Mouse (Mus musculus): Measurements from ENCODE around the gene Zp2. TPM values are rescaled to one million over a fixed set of nuclear protein-coding genes. Genes with fewer than 3 reads are reported as not detected.

Gene Zp2
- polyA plus RNA-seq, 1 experiment from 2014 or later: not detected

DNA sequence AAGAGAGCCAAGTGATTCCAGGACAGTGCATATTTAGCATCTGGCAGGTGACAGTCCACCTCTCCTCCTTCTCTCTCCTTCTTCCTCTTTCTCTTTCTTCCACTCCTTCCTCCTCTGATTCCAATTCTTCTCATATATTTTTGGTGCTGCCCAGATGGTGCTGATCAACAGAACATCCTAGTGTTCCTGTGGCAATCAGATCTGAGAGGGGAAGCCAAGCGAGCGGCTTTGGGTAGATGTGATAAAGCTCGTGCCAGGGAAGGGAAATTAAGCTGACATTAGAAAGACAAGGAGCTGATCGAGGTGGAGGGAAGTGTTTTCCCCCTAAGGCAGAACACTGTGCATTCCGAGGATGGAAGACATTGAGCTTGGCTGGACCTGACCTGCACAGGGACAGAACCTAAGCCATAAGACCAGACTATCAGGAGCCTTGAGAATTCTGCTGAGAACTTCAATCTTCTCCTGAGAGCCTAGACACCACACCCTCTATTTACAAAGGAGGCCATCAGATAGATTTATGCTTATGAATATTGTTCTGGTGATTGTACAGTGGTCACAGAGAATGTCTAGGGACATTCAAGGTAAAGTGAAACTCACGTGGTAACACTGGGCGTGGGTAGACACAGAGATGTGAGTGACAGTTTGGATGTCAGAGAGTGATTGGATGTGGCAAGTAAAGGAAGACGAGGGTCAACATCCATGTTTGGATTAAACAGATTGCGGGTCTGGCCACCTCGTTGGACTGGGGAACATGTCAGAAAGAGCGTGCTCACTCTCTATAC lies 29.8 kb upstream of the Zp2 start:
- Histone ChIP-seq H3K36me3 (no peaks in the 10 kb centered on the region), H3K4me3 (no peak overlapping the region), H3K27ac (no peak overlapping the region), H3K9me3 (no peaks in the 10 kb centered on the region), H3K27me3 (no peaks in the 10 kb centered on the region), H3K4me2 (no peak overlapping the region), H3K9ac (no peak overlapping the region), H3K4me1 (0 out of 2 replicates have a peak, but pooled peaks cover 4% of the 10 kb centered on the region)
- 68% methylated on average over 11 of the region's 11 CpGs for WGBS
- ATAC-seq (ENCODE audit: borderline replicate concordance, extremely low read depth, low FRiP score, low TSS enrichment): no peak

DNA sequence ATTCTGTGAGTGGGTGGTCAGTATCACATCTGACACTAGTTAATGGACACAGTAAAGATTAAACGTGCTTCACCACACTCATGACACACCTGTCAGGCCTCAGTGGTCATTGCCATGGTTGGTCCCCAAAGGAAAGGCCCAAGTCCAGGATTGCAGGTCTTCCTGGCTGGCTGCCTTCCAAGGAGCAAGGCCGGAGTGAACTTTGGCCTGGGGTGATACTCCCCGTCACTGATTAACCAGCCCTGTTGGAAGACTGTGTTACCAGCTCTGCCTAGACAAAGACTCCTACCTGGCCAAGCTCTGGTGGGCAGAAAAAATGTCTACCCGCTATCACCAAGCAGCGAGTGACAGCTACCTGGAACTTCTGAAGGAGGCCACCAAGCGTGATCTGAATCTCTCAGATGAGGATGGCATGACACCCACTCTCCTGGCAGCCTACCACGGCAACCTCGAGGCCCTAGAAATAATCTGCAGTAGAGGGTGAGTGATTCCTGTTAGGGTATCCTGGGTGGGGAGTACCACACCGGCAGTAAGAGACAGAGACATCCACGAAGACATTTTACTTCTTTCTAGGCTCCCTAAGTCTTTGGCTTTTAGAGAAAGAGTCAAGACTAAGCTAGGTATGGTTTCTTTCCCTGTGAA lies 28.6 kb upstream of the Zp2 start, which contains the start of gene Anks4b:
TSS of gene Anks4b (plus strand) at position 256 of the 642 bp plus-strand sequence.
- Histone ChIP-seq H3K4me2 (no peak within 1 kb of the TSS), H3K27ac (no peak within 1 kb of the TSS), H3K9me3 (no peaks in the 10 kb centered on the region), H3K9ac (no peak within 1 kb of the TSS), H3K4me1 (0 out of 2 replicates have a peak, but pooled peaks cover under 1% of the 10 kb centered on the region), H3K4me3 (no peak within 1 kb of the TSS), H3K27me3 (no peaks in the 10 kb centered on the region), H3K36me3 (no peaks in the 10 kb centered on the region)
- ATAC-seq (ENCODE audit: borderline replicate concordance, extremely low read depth, low FRiP score, low TSS enrichment): no peak
- WGBS: 80% methylated on average over 10 of the region's 10 CpGs

DNA sequence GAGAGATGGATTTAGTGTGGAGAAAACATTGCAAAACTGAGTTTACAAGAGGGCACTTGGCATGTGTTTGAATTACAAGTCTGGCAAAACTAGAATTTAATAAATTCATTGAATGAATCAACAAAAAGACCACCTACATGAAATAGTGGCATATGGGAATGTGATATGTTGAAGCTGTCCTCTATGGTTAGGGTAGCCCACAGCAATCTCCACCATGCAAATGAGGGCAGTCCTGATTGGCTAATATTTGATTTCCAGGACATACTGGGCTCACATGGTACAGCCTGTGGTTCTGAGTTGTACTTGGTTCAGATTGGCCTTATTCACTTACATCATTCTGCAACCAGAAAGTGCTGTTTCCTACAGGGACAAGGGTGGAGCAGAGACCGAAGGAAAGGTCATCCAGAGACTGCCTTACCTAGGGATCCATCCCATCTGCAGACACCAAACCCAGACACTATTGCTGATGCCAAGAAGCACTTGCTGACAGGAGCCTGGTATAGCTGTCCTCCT lies 27.2 kb upstream of the Zp2 start:
- no peaks in the 10 kb centered on the region for H3K36me3 ChIP-seq
- no peak overlapping the region for H3K27ac ChIP-seq
- no peak overlapping the region for H3K9ac ChIP-seq
- peak; percentile 42; the same call in 1 of the 2 replicates for ATAC-seq (ENCODE audit: borderline replicate concordance, extremely low read depth, low FRiP score, low TSS enrichment)
- no peaks in the 10 kb centered on the region for H3K4me1 ChIP-seq
- no peaks in the 10 kb centered on the region for H3K9me3 ChIP-seq
- no peak overlapping the region for H3K4me2 ChIP-seq
- 64% methylated on average over 1 of the region's 1 CpGs for WGBS
- no peak overlapping the region for H3K4me3 ChIP-seq
- H3K27me3 ChIP-seq: no peaks in the 10 kb centered on the region

DNA sequence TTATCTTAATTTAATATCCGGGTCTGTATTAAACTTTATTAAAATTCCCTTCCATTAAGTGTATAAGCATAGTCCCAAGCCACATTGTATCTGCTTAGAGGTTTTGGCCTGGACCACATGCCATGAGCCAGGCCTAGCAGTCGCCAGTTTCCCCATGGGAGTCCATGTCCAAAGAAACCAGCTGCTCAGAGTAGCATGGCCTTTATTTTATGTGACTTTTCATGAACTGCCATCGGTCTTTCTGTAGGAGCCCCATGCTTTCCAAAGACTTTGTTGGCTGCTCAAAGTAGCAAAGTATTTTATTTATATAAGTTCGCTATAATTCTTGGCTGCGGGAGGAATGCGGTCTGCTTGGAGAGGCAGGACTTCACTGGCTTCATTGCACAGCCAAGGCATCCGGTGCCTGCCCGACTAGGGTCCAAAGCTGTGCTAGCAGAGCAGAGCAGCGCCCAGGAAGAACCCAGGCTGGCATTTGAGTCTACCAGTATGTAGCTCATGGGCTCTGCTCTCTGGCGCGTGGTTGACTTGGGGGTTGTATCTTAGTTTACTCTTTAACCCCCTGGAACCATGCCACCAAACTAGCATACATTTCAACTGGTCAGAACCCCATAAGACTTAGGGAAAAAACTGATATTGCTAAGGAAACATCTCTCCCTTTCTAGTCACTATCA lies 18.6 kb upstream of the Zp2 start:
- Histone ChIP-seq H3K27me3 (no peaks in the 10 kb centered on the region), H3K9ac (no peak overlapping the region), H3K36me3 (no peaks in the 10 kb centered on the region), H3K4me3 (no peak overlapping the region), H3K27ac (no peak overlapping the region), H3K9me3 (no peaks in the 10 kb centered on the region), H3K4me1 (no peaks in the 10 kb centered on the region), H3K4me2 (no peak overlapping the region)
- 70% methylated on average over 11 of the region's 11 CpGs for WGBS
- ATAC-seq (ENCODE audit: borderline replicate concordance, extremely low read depth, low FRiP score, low TSS enrichment): no peak

DNA sequence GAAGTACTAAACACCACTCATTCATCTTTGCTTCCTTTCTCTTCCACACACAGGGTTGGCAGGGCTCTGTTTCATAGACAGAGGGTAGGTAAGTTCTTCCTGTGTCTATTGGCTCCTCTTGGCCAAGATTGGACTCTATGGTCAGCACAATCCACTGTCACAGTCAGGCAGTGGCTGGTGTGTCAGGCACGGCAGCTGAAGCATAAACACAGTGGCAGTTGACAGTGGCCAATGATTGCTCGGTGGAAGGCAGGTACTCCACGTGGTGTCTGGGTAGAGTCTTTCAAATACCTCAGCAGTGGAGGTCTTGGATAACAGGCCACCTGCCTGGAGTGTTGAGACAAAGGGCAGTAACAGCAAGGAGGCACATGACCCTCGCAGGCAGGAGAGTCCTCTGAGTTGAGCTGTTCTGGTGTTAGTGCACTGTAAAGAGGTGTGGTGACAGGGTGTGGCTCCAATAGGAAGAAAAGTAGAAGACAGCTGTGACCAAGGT lies 13.1 kb upstream of the Zp2 start:
- H3K36me3 ChIP-seq: no peaks in the 10 kb centered on the region
- WGBS: 37% methylated on average over 4 of the region's 4 CpGs
- no peak overlapping the region for H3K27ac ChIP-seq
- H3K9ac ChIP-seq: no peak overlapping the region
- H3K4me2 ChIP-seq: no peak overlapping the region
- no peaks in the 10 kb centered on the region for H3K27me3 ChIP-seq
- no peaks in the 10 kb centered on the region for H3K4me1 ChIP-seq
- H3K9me3 ChIP-seq: no peaks in the 10 kb centered on the region
- H3K4me3 ChIP-seq: no peak overlapping the region
- ATAC-seq (ENCODE audit: borderline replicate concordance, extremely low read depth, low FRiP score, low TSS enrichment): no peak

DNA sequence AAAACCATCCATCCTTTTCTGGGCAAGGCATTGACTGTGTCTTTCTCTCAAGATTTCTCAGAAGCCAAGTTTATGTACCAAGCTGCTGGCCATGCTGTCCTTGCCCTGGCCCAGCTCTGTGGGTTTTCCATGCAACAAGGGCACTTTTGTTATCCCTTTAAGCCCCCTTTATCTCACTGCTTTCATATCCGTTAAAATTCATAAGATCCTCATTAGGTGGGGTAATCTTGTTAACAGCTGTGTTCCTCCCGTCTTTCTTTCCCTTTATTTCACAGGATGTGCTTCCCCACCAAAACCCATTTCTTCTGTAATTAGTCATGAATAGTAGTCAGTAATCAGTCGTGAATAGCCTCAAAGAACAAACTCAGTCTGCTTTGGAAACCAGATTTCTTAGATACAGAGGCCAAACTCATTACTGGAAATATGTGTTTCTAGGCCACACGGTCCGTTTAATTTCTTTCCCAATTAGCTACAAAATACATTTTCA lies 12.5 kb upstream of the Zp2 start:
- H3K27me3 ChIP-seq: no peaks in the 10 kb centered on the region
- no peak for ATAC-seq (ENCODE audit: borderline replicate concordance, extremely low read depth, low FRiP score, low TSS enrichment)
- no peak overlapping the region for H3K27ac ChIP-seq
- WGBS: 57% methylated on average over 5 of the region's 5 CpGs
- no peaks in the 10 kb centered on the region for H3K36me3 ChIP-seq
- no peak overlapping the region for H3K9ac ChIP-seq
- no peaks in the 10 kb centered on the region for H3K4me1 ChIP-seq
- H3K4me3 ChIP-seq: no peak overlapping the region
- H3K9me3 ChIP-seq: no peaks in the 10 kb centered on the region
- H3K4me2 ChIP-seq: no peak overlapping the region

DNA sequence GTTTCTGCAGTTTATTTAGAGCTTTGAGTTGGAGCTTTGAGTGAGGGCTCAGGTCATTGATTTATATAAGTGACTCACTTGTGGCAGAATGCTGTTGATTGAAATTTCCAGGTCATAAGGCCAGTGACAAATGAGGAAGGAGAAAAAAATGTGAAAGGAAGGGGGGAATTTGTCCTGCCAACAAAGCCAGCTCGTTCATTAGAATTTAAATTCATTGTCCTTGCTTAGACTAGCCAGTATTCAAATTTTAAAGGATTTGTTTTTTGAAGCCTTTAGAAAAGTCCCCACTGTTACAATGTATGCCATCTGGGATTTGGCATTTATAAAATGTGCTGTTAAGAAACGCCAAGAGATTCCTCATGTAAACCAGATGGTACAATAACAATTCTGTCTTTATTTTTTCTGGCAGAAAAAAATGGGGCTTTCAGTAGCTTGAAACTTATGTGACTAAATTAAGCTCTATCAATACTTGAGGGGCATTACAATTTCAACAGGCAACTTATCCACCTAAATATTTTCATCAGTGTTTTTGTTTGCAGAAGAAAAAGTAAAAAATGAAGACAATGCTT lies 11.8 kb upstream of the Zp2 start:
- H3K4me2 ChIP-seq: no peak overlapping the region
- H3K36me3 ChIP-seq: no peaks in the 10 kb centered on the region
- H3K27ac ChIP-seq: no peak overlapping the region
- ATAC-seq (ENCODE audit: borderline replicate concordance, extremely low read depth, low FRiP score, low TSS enrichment): no peak
- H3K9me3 ChIP-seq: no peaks in the 10 kb centered on the region
- no peak overlapping the region for H3K9ac ChIP-seq
- H3K27me3 ChIP-seq: no peaks in the 10 kb centered on the region
- WGBS: 31% methylated on average over 2 of the region's 2 CpGs
- H3K4me3 ChIP-seq: no peak overlapping the region
- H3K4me1 ChIP-seq: no peaks in the 10 kb centered on the region

DNA sequence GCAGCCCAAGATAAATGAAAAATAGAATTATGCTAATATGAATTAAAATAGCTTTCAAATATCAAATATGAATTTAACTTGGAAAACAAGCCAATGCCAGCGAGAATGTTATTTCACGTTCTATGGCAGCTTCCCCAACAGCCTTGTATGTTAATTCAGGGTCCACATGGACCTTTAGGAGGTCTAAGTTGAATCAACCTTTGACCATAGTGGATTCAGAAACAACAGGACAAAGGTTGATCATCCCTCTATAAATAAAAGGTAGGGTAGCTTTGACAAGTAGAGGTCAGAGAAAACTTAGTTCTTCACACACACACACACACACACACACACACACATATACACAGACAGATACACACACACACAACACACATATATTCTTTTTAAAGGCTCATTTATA lies 5.8 kb upstream of the Zp2 start:
- no peak for ATAC-seq (ENCODE audit: borderline replicate concordance, extremely low read depth, low FRiP score, low TSS enrichment)
- H3K9me3 ChIP-seq: no peaks in the 10 kb centered on the region
- no peaks in the 10 kb centered on the region for H3K27me3 ChIP-seq
- H3K9ac ChIP-seq: no peak overlapping the region
- no peak overlapping the region for H3K4me3 ChIP-seq
- no peak overlapping the region for H3K4me2 ChIP-seq
- H3K4me1 ChIP-seq: no peaks in the 10 kb centered on the region
- no peak overlapping the region for H3K27ac ChIP-seq
- 76% methylated on average over 2 of the region's 2 CpGs for WGBS
- no peaks in the 10 kb centered on the region for H3K36me3 ChIP-seq

DNA sequence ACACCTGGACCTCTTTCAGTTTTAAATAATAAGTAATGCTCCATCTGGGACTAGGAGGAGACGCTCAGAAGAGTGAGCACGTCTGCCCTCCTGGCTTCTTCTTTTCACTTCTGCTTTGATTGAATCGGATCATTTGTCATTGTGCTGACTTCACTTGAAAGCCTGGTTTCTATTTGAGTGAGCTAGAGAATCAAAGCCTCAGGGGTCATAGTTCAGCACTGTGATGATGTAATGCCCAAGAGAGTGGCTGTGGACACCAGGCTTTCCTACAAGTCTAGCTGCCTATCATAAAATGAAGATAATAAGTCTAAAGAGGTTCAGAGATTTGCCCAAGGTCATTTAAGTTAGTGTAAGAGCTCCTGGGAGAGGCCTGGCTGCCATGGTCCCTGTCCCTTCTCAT lies 5.2 kb upstream of the Zp2 start:
- Histone ChIP-seq H3K9ac (no peak overlapping the region), H3K27ac (no peak overlapping the region), H3K4me1 (no peaks in the 10 kb centered on the region), H3K9me3 (no peaks in the 10 kb centered on the region), H3K27me3 (no peaks in the 10 kb centered on the region), H3K4me2 (no peak overlapping the region), H3K36me3 (no peaks in the 10 kb centered on the region), H3K4me3 (no peak overlapping the region)
- no peak for ATAC-seq (ENCODE audit: borderline replicate concordance, extremely low read depth, low FRiP score, low TSS enrichment)
- WGBS: 29% methylated on average over 3 of the region's 3 CpGs

DNA sequence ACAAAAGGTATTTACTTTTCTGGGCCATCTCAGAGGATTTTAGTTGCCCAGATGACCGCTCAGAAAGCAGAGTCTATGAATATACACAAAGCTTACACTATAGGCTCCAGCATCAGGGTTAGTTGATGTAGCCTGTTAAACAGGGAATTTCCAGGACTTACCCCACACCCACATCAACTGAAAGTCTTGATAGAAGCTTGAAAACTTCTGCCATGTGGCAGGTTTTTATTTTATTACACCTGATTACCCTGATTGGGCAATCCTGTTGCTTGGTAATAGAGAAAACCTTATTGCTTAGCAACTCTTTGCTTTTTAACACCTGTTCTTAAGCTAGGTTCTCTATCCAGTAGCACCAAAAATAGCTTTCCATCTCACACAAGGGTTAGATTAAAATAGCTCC lies 2.3 kb downstream of the Zp2 start:
- H3K9ac ChIP-seq: no peak overlapping the region
- H3K4me2 ChIP-seq: no peak overlapping the region
- no peak for ATAC-seq (ENCODE audit: borderline replicate concordance, extremely low read depth, low FRiP score, low TSS enrichment)
- 76% methylated on average over 1 of the region's 1 CpGs for WGBS
- H3K4me3 ChIP-seq: no peak overlapping the region
- no peak overlapping the region for H3K27ac ChIP-seq
- no peaks in the 10 kb centered on the region for H3K36me3 ChIP-seq
- H3K4me1 ChIP-seq: no peaks in the 10 kb centered on the region
- no peaks in the 10 kb centered on the region for H3K9me3 ChIP-seq
- H3K27me3 ChIP-seq: no peaks in the 10 kb centered on the region

DNA sequence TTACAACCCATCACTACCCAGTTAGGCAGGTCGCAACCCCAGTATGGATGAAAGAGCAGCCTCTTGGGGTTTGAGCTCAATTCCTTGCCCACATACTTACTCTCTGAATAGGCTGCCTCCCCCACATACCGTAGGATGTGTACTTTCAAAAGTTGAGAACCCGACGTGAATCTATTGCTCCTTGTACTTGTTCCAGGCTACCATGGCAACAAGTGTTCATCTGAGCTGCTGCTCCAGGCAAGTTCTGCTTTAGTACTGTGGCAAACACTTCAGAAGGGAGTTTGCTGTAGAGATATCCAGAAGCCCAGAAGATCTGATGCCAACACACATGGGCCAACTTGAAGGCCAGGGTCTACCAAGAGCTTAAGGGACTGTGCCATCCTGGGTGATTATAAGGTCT lies 16.1 kb downstream of the Zp2 start:
- Histone ChIP-seq H3K27ac (no peak overlapping the region), H3K4me1 (peaks cover 23% of the 10 kb centered on the region), H3K36me3 (no peaks in the 10 kb centered on the region), H3K4me3 (no peak overlapping the region), H3K27me3 (no peaks in the 10 kb centered on the region), H3K9me3 (no peaks in the 10 kb centered on the region), H3K9ac (no peak overlapping the region), H3K4me2 (no peak overlapping the region)
- ATAC-seq (ENCODE audit: borderline replicate concordance, extremely low read depth, low FRiP score, low TSS enrichment): no peak; the same call in 1 of the 2 replicates
- 45% methylated on average over 4 of the region's 4 CpGs for WGBS
